Mouse (Mus musculus): ENCODE data around the gene Zpbp2. TPM values are rescaled to one million over a fixed set of nuclear protein-coding genes. Genes with fewer than 3 reads are reported as not detected.

Gene Zpbp2
- 5.6 TPM for polyA plus RNA-seq (2017; shearing (Covaris generic))

GRCm38 (mm10) chr11:98550975-98551828 is at the start of gene Zpbp2:
TSS of gene Zpbp2 (plus strand) at chr11:98551097.

DNA sequence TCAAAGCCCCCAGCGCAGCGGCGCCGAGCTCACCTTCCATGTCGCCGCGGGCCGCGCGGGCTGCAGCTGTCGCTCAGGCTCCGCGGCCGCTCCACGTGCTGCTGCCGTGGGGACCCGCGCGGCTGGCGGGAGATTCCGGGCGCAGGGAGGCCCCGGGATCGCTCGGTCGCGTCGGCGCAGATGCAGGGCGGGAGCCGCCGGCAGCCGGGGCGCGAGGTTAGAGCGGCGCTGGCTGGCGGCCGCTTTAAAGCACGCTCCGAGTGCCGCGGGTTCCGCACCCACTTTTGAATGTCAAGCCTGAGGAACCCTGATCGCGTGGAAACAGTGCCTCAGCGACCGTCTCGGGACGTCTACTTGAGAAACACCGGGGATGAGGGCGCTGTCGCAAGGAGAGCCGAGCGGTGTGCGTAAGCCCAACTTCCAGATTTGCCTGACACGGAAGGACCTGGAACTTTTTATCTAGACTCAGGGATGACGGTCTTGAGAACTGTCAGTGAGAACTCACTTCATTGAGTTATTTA is 5.1 kb upstream of the Zpbp2 start, which contains the start of gene Ikzf3:
Ikzf3 (minus strand) TSS at position 321 of the 521 bp plus-strand sequence.

GRCm38 (mm10) chr11:98586892-98587563 is 36.1 kb downstream of the Zpbp2 start, which contains the start of gene Ormdl3:
TSS of gene Ormdl3 (minus strand) at chr11:98587368.

GRCm38 (mm10) chr11:98597991-98598390 is 47.1 kb downstream of the Zpbp2 start, which contains the start of gene Lrrc3c:
TSS of gene Lrrc3c (plus strand) at chr11:98598291.

Other genes with a start within 250 kb of the Zpbp2 start
- gene Neurod2, start 221.4 kb upstream of the Zpbp2 start, polyA plus RNA-seq (2017; shearing (Covaris generic)) = not detected
- not detected for gene Ppp1r1b, start 202.7 kb upstream of the Zpbp2 start, polyA plus RNA-seq (2017; shearing (Covaris generic))
- 78.8 TPM for gene Stard3, start 192.7 kb upstream of the Zpbp2 start, polyA plus RNA-seq (2017; shearing (Covaris generic))
- not detected for gene Tcap, start 167.3 kb upstream of the Zpbp2 start, polyA plus RNA-seq (2017; shearing (Covaris generic))
- gene Pnmt, start 164.6 kb upstream of the Zpbp2 start, polyA plus RNA-seq (2017; shearing (Covaris generic)) = not detected
- gene Pgap3, start 150.6 kb upstream of the Zpbp2 start, polyA plus RNA-seq (2017; shearing (Covaris generic)) = 15.1 TPM
- gene Erbb2, start 138.6 kb upstream of the Zpbp2 start, polyA plus RNA-seq (2017; shearing (Covaris generic)) = 0.32 TPM
- 204 TPM for gene Mien1, start 112.1 kb upstream of the Zpbp2 start, polyA plus RNA-seq (2017; shearing (Covaris generic))
- 6.2 TPM for gene Grb7, start 104.7 kb upstream of the Zpbp2 start, polyA plus RNA-seq (2017; shearing (Covaris generic))
- 58.0 TPM for gene Ikzf3, start 5.1 kb upstream of the Zpbp2 start, polyA plus RNA-seq (2017; shearing (Covaris generic))
- 90.2 TPM for gene Ormdl3, start 36.3 kb downstream of the Zpbp2 start, polyA plus RNA-seq (2017; shearing (Covaris generic))
- not detected for gene Lrrc3c, start 47.2 kb downstream of the Zpbp2 start, polyA plus RNA-seq (2017; shearing (Covaris generic))
- gene Gm12355, start 74.6 kb downstream of the Zpbp2 start, polyA plus RNA-seq (2017; shearing (Covaris generic)) = 4.6 TPM
- not detected for gene Gsdma3, start 75.3 kb downstream of the Zpbp2 start, polyA plus RNA-seq (2017; shearing (Covaris generic))
- gene Gsdma2, start 95.7 kb downstream of the Zpbp2 start, polyA plus RNA-seq (2017; shearing (Covaris generic)) = not detected
- not detected for gene Gsdma, start 113.3 kb downstream of the Zpbp2 start, polyA plus RNA-seq (2017; shearing (Covaris generic))
- 60.8 TPM for gene Psmd3, start 131.5 kb downstream of the Zpbp2 start, polyA plus RNA-seq (2017; shearing (Covaris generic))
- gene Csf3, start 150.2 kb downstream of the Zpbp2 start, polyA plus RNA-seq (2017; shearing (Covaris generic)) = not detected
- gene Med24, start 178.3 kb downstream of the Zpbp2 start, polyA plus RNA-seq (2017; shearing (Covaris generic)) = 64.9 TPM
- 6.6 TPM for gene Thra, start 189.5 kb downstream of the Zpbp2 start, polyA plus RNA-seq (2017; shearing (Covaris generic))
- 11.5 TPM for gene Nr1d1, start 224.2 kb downstream of the Zpbp2 start, polyA plus RNA-seq (2017; shearing (Covaris generic))
- gene Msl1, start 244.4 kb downstream of the Zpbp2 start, polyA plus RNA-seq (2017; shearing (Covaris generic)) = 10.9 TPM